In genomic region chr7:75641415-75642177, GRCm38 (mm10) we compare ENCODE assay signal across 8 mouse cellular contexts.
A peak's percentile ranks its signal among the peaks of the same experiment; 100 is the strongest.
DNase-seq lines count a peak whose midpoint lies in the region; ATAC-seq lines count a peak whose summit lies in the region.

No protein-coding gene starts in this region.

- ATAC-seq in heart, embryonic 11.5 days (replicated peaks; ENCODE audit: insufficient number of reproducible peaks, low FRiP score, low TSS enrichment): no peak
- peak; percentile 5; the same call in 1 of the 2 replicates for ATAC-seq in embryonic facial prominence, embryonic 15.5 days (ENCODE audit: insufficient number of reproducible peaks, low FRiP score, low TSS enrichment, low read depth)
- ATAC-seq in liver, embryonic 11.5 days (replicated peaks; ENCODE audit: low FRiP score): no peak

- 43% methylated on average over 9 of the region's 9 CpGs for WGBS in heart, embryonic 11.5 days (ENCODE audit: insufficient replicate concordance)
- 34% methylated on average over 9 of the region's 9 CpGs for WGBS in embryonic facial prominence, embryonic 15.5 days
- WGBS in liver, embryonic 11.5 days: 58% methylated on average over 9 of the region's 9 CpGs

- peak overlapping the region; percentile 72; the same call in 1 of the 2 replicates for H3K27ac ChIP-seq in heart, embryonic 11.5 days (ENCODE audit: low read depth, low read length)
- peak overlapping the region; percentile 90 for H3K27ac ChIP-seq in embryonic facial prominence, embryonic 15.5 days (replicated peaks)
- H3K27ac ChIP-seq in liver, embryonic 11.5 days (ENCODE audit: low read depth, low read length): no peak overlapping the region

- no peaks in the 10 kb centered on the region for H3K27me3 ChIP-seq in heart, embryonic 11.5 days (ENCODE audit: control insufficient read depth, insufficient read depth, low read length)
- no peaks in the 10 kb centered on the region for H3K27me3 ChIP-seq in embryonic facial prominence, embryonic 15.5 days
- H3K27me3 ChIP-seq in liver, embryonic 11.5 days (replicated peaks; ENCODE audit: control insufficient read depth, insufficient read depth, low read length): no peaks in the 10 kb centered on the region

- H3K4me2 ChIP-seq in heart, embryonic 11.5 days: peak overlapping the region; percentile 59
- H3K4me2 ChIP-seq in embryonic facial prominence, embryonic 15.5 days (replicated peaks): peak overlapping the region; percentile 46
- H3K4me2 ChIP-seq in liver, embryonic 11.5 days: peak overlapping the region; percentile 63

- H3K36me3 ChIP-seq in heart, embryonic 11.5 days (ENCODE audit: control insufficient read depth, insufficient read depth, low read length): no peaks in the 10 kb centered on the region
- no peaks in the 10 kb centered on the region for H3K36me3 ChIP-seq in embryonic facial prominence, embryonic 15.5 days
- no peaks in the 10 kb centered on the region for H3K36me3 ChIP-seq in liver, embryonic 11.5 days (ENCODE audit: control insufficient read depth, insufficient read depth, low read length)

- H3K9ac ChIP-seq in heart, embryonic 11.5 days (ENCODE audit: low read depth, low read length): no peak overlapping the region
- no peak overlapping the region for H3K9ac ChIP-seq in embryonic facial prominence, embryonic 15.5 days
- H3K9ac ChIP-seq in liver, embryonic 11.5 days (ENCODE audit: low read depth, low read length): no peak overlapping the region

- no peak overlapping the region for H3K4me3 ChIP-seq in heart, embryonic 11.5 days (ENCODE audit: low read depth, low read length)
- no peak overlapping the region for H3K4me3 ChIP-seq in embryonic facial prominence, embryonic 15.5 days (replicated peaks)
- no peak overlapping the region for H3K4me3 ChIP-seq in liver, embryonic 11.5 days (ENCODE audit: low read depth, low read length)

- no peaks in the 10 kb centered on the region for H3K9me3 ChIP-seq in heart, embryonic 11.5 days (replicated peaks; ENCODE audit: control insufficient read depth, low read length)
- no peaks in the 10 kb centered on the region for H3K9me3 ChIP-seq in embryonic facial prominence, embryonic 15.5 days (replicated peaks)
- H3K9me3 ChIP-seq in liver, embryonic 11.5 days (ENCODE audit: control insufficient read depth, low read length): no peaks in the 10 kb centered on the region

- DNase-seq in heart, postnatal 4 days: no peak
- DNase-seq in B cell, adult 2 months: peak; percentile 50 to 53
- DNase-seq in liver, embryonic 11.5 days (ENCODE audit: low spot score): no peak
- no peak for DNase-seq in adrenal gland, postnatal 14 days
- DNase-seq in urinary bladder, adult 18-20 months (ENCODE audit: low spot score in 2 of 2): no peak
- no peak for DNase-seq in frontal cortex, postnatal 14 days (ENCODE audit: low spot score in 2 of 2)

- peaks cover 26% of the 10 kb centered on the region for H3K4me1 ChIP-seq in heart, embryonic 11.5 days (ENCODE audit: control insufficient read depth, insufficient read depth, low read length)
- H3K4me1 ChIP-seq in embryonic facial prominence, embryonic 15.5 days: peaks cover 34% of the 10 kb centered on the region
- peaks cover 15% of the 10 kb centered on the region for H3K4me1 ChIP-seq in liver, embryonic 11.5 days (replicated peaks; ENCODE audit: control insufficient read depth, insufficient read depth, low read length)

Comparison
In these comparisons a context has a peak if more than half of its experiments do, and no peak if none do; other contexts are left out.
1. DNase-seq: peak in B cell, adult 2 months (2 of 2); none in heart, postnatal 4 days (single experiment), liver, embryonic 11.5 days (single experiment), adrenal gland, postnatal 14 days (single experiment), urinary bladder, adult 18-20 months (0 of 2) and frontal cortex, postnatal 14 days (0 of 2).
2. Peak in every context shown above with its lines, with median percentiles within 50 percentile points of each other: H3K4me2 ChIP-seq.